Mouse (Mus musculus) ovary, adult 2 months (tissue): ENCODE results near the gene Gm3512. TPM values are rescaled to one million over a fixed set of nuclear protein-coding genes. Genes with fewer than 3 reads are reported as not detected.

ENCODE experiments used
- polyA plus RNA-seq: library from polyadenylated mRNA; depleted of rRNA; stranded (reverse); fragments of >200 nt; gene quantifications from 2 replicates; pipeline ENCODE4 v1.2.3, GENCODE M21; 2012; rRNA removed

Gm3512 gene
- polyA plus RNA-seq, result not detected in 2 replicates

DNA sequence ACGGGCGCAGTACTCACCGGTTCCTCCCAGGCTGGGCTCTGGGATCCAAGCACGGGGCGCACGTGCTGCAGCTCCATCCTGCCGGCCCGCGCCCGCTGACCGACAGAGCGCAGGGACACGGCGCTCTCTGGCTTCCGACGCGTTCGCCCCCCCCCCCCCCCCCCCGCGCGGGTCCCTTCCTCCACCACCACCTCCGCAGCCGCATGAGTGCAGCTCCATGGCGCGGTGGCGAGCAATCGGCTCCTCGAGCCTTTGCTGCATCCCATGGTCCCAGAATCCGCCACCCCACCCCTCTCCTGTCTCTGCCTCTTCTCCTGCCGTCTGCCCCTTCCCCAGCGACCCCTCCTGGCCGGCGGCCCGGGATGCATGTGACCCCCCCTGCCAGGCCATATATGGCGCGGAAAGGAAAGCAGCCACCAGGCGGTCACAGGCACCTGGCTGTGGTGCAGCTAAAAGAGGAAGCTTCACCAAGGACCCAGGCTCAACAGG lies at the start of gene Gm3512:
TSS of gene Gm3512 (minus strand) at position 51 of the 489 bp plus-strand sequence.

DNA sequence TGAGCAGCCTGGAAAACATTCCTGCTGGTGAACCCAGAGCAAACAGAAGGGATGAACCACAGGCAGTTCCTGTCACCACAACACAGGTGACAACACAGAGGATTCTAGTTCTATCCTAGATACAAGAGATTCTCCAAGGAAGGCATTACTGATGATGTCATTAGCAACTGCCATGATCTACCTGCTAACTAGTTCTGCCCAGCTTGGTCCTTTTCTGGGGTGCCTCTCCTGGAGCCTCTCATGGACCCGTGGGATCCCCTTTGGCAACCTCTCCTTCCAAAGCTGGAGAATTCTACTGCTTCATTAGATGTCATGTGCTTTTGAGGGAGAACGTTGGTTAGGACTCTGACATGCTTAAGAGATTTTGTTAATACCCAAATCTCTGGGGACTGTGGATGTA lies 20.1 kb upstream of the Gm3512 start, which contains the start of gene Gm16434:
TSS of gene Gm16434 (minus strand) at position 101 of the 400 bp plus-strand sequence.

DNA sequence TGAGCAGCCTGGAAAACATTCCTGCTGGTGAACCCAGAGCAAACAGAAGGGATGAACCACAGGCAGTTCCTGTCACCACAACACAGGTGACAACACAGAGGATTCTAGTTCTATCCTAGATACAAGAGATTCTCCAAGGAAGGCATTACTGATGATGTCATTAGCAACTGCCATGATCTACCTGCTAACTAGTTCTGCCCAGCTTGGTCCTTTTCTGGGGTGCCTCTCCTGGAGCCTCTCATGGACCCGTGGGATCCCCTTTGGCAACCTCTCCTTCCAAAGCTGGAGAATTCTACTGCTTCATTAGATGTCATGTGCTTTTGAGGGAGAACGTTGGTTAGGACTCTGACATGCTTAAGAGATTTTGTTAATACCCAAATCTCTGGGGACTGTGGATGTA lies 49.0 kb downstream of the Gm3512 start, which contains the start of gene Gm6676:
TSS of gene Gm6676 (minus strand) at position 101 of the 400 bp plus-strand sequence.

Other genes starting within 250 kb of the Gm3512 start
- gene Gm6356, start 200.7 kb downstream of the Gm3512 start, polyA plus RNA-seq, result not detected in 2 replicates
- gene Gm10406, start 147.1 kb downstream of the Gm3512 start, polyA plus RNA-seq, result not detected in 2 replicates
- not detected in 2 replicates for gene Gm3685, start 129.6 kb downstream of the Gm3512 start, polyA plus RNA-seq
- gene Gm3696, start 73.9 kb downstream of the Gm3512 start, polyA plus RNA-seq, result 0.12 TPM in 1 of 2 replicates, not detected in the other
- not detected in 2 replicates for gene Gm6676, start 49.1 kb downstream of the Gm3512 start, polyA plus RNA-seq
- gene Gm16434, start 20.0 kb upstream of the Gm3512 start, polyA plus RNA-seq, result not detected in 2 replicates
- not detected in 2 replicates for gene Gm3727, start 90.2 kb upstream of the Gm3512 start, polyA plus RNA-seq
- gene Gm3739, start 140.5 kb upstream of the Gm3512 start, polyA plus RNA-seq, result 0.09 TPM in 1 of 2 replicates, not detected in the other
- not detected in 2 replicates for gene Gm5797, start 157.9 kb upstream of the Gm3512 start, polyA plus RNA-seq
- not detected in 2 replicates for gene Gm8374, start 190.6 kb upstream of the Gm3512 start, polyA plus RNA-seq